Mouse (Mus musculus): ENCODE results near the gene Olfr344.

DNA sequence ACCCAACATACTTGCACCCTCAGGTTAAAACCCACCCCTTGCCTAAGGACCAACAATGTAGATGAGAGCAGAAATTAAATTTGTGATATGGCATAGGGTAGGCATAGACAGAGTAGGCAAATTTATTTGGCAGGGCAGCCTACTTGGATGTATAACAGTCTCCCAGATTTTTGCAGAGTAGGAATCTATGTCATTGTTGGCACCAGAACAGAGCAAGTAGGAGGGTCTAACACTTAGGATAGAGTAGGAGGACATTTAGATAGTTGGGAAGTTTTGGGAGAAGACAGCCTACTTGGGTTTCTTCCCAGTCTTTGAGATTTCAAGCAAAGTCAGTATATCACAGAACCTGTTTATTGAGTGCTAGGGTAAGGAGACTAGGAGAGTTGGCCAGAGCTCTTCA is 1.3 kb upstream of the Olfr344 start:
- TF ChIP-seq CTCF (IDR thresholded peaks at IDR 0.05; ENCODE audit: control insufficient read depth, insufficient read depth, low read length) (no peak), POLR2A (IDR thresholded peaks at IDR 0.05; ENCODE audit: borderline replicate concordance, control insufficient read depth, low read depth, low read length) (no peak)

All from bone marrow, adult 2 months (tissue).